Mouse (Mus musculus): ENCODE data around the gene Platr17. TPM values are rescaled to one million over a fixed set of nuclear protein-coding genes. Genes with fewer than 3 reads are reported as not detected.
A peak's percentile ranks its signal among the peaks of the same experiment; 100 is the strongest.
"Not testable (repeated sequence)": the region's sequence is repeated elsewhere in the genome, so short reads cannot be mapped to it uniquely, and the experiment has no call there.

The Platr17 gene
- total RNA-seq, 2 experiments from 2014 or later = not detected

GRCm38 (mm10) chr17:33940206-33940805 is 35.4 kb downstream of the Platr17 start, which contains the start of the genes Pfdn6 and Wdr46:
Gene Pfdn6, minus strand, starts transcription at chr17:33940343.
Gene Wdr46, plus strand, starts transcription at chr17:33940660.
- DNase-seq (ENCODE audit: low spot score in 2 of 2) = peak; percentile 77 to 90

DNA sequence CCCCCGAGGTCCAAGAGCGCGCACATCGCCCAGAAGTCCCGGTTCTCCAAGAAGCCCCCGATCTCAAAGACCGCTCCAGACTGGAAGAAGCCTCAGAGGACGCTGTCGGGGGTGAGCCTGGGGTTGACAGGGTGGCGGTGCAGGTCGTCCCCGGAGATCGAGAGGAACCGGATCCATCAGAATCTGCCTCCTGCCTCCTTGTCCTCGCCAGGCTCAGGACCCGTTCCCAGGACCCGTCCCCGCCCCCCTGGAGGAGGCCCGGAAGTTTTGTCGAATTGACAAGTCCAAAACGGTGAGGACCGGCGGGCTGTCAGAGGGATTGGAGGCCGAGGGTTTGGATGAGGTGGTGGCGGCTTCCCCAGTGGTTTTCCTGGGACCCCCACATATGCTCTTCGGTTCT is 36.0 kb downstream of the Platr17 start:
- DNase-seq (ENCODE audit: low spot score in 2 of 2) = peak in 1 of 2 experiments; percentile 45

GRCm38 (mm10) chr17:33941381-33941780 is 36.4 kb downstream of the Platr17 start:
- DNase-seq (ENCODE audit: low spot score in 2 of 2) = no peak

DNA sequence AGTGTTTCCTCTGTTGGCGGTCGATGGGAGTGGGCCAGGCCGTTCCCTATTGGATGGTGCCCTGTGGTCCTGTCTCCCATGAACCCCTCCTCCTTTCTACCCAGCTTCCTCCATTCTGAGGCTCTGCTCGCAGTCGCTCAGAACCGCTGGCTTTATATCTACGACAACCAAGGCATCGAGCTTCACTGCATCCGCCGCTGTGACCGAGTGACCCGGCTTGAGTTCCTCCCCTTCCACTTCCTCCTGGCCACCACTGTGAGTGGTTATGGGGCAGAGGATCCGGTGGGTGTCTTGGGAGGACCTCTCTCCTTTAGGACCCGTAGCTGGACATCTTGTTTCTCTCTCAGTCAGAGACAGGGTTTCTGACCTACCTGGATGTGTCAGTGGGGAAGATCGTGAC is 38.5 kb downstream of the Platr17 start:
- no peak for DNase-seq (ENCODE audit: low spot score in 2 of 2)

DNA sequence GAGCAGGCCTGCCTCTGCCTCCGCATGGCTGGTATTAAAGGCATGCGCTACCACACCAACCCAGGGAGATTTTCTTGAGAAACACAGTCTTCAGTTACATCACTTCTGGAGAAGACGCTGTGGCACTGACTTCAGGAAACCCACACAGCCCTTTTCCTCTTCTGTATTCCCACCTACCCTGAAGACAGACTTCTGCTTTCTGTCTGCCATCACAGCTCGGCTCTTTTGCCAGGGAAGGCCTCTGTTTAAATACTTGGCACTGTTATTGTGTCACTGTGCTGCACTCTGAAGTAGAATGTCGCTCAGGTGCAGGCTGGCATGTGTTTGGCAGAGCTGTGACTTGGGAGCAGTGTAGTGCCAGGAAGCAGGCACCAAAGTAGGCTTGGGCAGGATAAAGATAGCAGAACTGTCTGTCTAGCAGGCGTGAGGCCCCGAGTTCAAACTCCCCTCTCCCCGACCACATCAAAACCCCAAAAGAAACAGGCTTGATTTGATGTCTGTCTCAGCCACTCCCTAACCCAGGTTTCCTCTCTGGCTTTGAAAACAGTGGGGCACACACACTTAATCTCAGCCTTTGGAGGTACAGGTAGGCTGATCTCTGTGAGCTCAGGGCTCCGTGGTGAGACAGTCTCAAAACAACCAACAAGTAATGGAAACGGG is 42.6 kb downstream of the Platr17 start:
- no peak for DNase-seq (ENCODE audit: low spot score in 2 of 2)

DNA sequence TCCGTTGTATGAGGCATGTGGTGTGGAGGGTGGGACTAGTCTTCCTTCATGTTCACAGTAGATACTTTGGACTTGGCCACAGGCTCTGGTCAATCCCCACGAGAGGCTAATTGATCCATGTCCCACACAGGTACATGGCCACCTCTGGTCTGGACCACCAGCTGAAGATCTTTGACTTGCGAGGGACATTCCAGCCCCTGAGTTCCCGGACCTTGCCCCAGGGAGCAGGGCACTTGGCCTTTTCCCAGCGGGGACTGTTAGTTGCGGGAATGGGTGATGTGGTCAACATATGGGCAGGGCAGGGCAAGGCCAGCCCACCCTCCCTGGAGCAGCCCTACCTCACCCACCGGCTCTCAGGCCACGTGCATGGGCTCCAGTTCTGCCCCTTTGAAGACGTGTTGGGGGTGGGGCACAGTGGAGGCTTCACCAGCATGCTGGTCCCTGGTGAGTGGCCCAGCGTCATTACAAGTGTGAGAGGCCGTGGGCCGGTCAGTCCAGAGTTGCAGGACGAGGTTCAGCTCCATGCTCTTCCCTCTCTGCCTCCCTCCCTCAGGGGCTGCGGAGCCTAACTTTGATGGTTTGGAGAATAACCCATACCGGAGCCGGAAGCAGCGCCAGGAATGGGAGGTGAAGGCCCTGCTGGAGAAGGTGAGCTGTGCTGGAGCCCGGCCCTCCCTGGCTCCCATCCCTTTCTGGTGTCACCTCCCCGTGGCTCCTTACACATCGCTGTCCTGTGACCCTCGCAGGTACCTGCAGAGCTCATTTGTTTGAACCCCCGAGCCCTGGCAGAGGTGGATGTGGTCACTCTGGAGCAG is 43.4 kb downstream of the Platr17 start:
- no peak for DNase-seq (ENCODE audit: low spot score in 2 of 2)

- DNase-seq (ENCODE audit: low spot score in 2 of 2) = no peak
Measured at GRCm38 (mm10) chr17:33948905-33949537, 44.1 kb downstream of the Platr17 start.

- no peak for DNase-seq (ENCODE audit: low spot score in 2 of 2)
Measured at GRCm38 (mm10) chr17:33950131-33950625, 45.2 kb downstream of the Platr17 start.

GRCm38 (mm10) chr17:33951021-33951946 is 46.3 kb downstream of the Platr17 start, which contains the start of gene B3galt4:
Gene B3galt4, minus strand, starts transcription at chr17:33951488.
- DNase-seq (ENCODE audit: low spot score in 2 of 2) = peak; percentile 66 to 83

DNA sequence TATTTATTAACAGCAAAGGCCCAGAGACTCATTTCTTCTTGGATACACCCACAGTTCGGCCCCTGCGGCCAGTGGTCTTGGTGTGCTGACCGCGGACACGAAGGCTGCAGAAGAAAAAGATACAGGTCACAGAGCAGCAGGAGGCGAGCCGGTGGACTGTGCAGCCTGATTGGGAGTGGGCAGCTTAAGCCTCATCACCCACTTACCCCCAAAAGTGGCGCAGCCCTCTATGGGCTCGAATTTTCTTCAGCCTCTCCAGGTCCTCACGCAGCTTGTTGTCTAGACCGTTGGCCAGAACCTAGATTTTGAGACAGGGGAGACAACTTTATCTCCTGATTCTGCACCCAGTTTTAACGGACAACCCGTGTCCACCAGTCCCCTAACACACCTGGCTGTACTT is 47.1 kb downstream of the Platr17 start:
- DNase-seq (ENCODE audit: low spot score in 2 of 2) = not testable (repeated sequence)

- DNase-seq (ENCODE audit: low spot score in 2 of 2) = no peak
Measured at GRCm38 (mm10) chr17:33952879-33953278, 47.9 kb downstream of the Platr17 start.

GRCm38 (mm10) chr17:33953310-33953709 is 48.4 kb downstream of the Platr17 start:
- no peak for DNase-seq (ENCODE audit: low spot score in 2 of 2)

- DNase-seq (ENCODE audit: low spot score in 2 of 2) = no peak
Measured at GRCm38 (mm10) chr17:33953961-33954565, 49.1 kb downstream of the Platr17 start.

GRCm38 (mm10) chr17:33954646-33955554 is 50.0 kb downstream of the Platr17 start:
- DNase-seq (ENCODE audit: low spot score in 2 of 2) = no peak

- DNase-seq (ENCODE audit: low spot score in 2 of 2) = peak; percentile 83 to 92
Measured at GRCm38 (mm10) chr17:33955555-33956214, 50.8 kb downstream of the Platr17 start, which contains the start of the genes Vps52 and Rps18. Gene Vps52, plus strand, starts transcription at chr17:33955812. Gene Rps18, minus strand, starts transcription at chr17:33956001.

Measured in gastrocnemius, postnatal 4 days (tissue).